Mouse (Mus musculus) midbrain, embryonic 13.5 days (tissue): ENCODE results near the gene Cpeb1. TPM values are rescaled to one million over a fixed set of nuclear protein-coding genes. Genes with fewer than 3 reads are reported as not detected.

Experiments used
- ATAC-seq: fragments of 200-750 bp; cut with Nextera tagmentation; 2 replicates; pipeline ENCODE4 v1.8.0; 2017; ENCODE audit warnings: mild to moderate bottlenecking, moderate TSS enrichment, moderate library complexity
- H3K27ac ChIP-seq: fragments of 300-500 bp; sonication (generic); 2 replicates; pipeline ENCODE4 v1.5.1; 2015; ENCODE audit warnings: inconsistent platforms, mild to moderate bottlenecking, moderate library complexity
- H3K27me3 ChIP-seq: fragments of 300-500 bp; sonication (generic); 2 replicates; pipeline ENCODE4 v1.6.1; 2015; ENCODE audit warnings: mild to moderate bottlenecking, inconsistent platforms
- H3K36me3 ChIP-seq: fragments of 300-500 bp; sonication (generic); 2 replicates; pipeline ENCODE4 v1.6.1; 2015; ENCODE audit warnings: mild to moderate bottlenecking, inconsistent platforms
- H3K4me1 ChIP-seq: fragments of 300-500 bp; sonication (generic); replicated peaks from 2 replicates; pipeline ENCODE4 v1.6.1; 2015; ENCODE audit warnings: inconsistent platforms
- H3K4me2 ChIP-seq: fragments of 300-500 bp; sonication (generic); replicated peaks from 2 replicates; pipeline ENCODE4 v1.6.1; 2015; ENCODE audit warnings: moderate library complexity, mild to moderate bottlenecking, inconsistent platforms
- H3K4me3 ChIP-seq: fragments of 300-500 bp; sonication (generic); replicated peaks from 2 replicates; pipeline ENCODE4 v1.5.1; 2015; ENCODE audit warnings: mild to moderate bottlenecking, inconsistent platforms
- H3K9ac ChIP-seq: fragments of 300-500 bp; sonication (generic); replicated peaks from 2 replicates; pipeline ENCODE4 v1.6.1; 2015; ENCODE audit warnings: mild to moderate bottlenecking, inconsistent platforms
- H3K9me3 ChIP-seq: fragments of 300-500 bp; sonication (generic); 2 replicates; pipeline ENCODE4 v1.6.1; 2016; ENCODE audit warnings: mild to moderate bottlenecking, inconsistent platforms
- WGBS: fragments of 180-500 bp; shearing (Covaris S2); methylation state at CpG from one replicate; pipeline ENCODE4 v1.1.7; 2015; 5-methylcytosine and 5-hydroxymethylcytosine counted together
- polyA plus RNA-seq: library from polyadenylated mRNA; unstranded; fragments of >200 nt; fragmentation: Nextera tagmentation; extraction: Ambion mirVana; gene quantifications from 2 replicates; pipeline ENCODE4 v1.2.1, GENCODE M21; 2015

Gene Cpeb1
- polyA plus RNA-seq, 1 experiment from 2014 or later: 3.2 TPM

GRCm38 (mm10) chr7:81315583-81315982 lies 139.7 kb downstream of the Cpeb1 start:
- no peaks in the 10 kb centered on the region for H3K4me1 ChIP-seq
- H3K27me3 ChIP-seq: no peaks in the 10 kb centered on the region
- H3K9ac ChIP-seq: no peak overlapping the region
- no peak overlapping the region for H3K4me3 ChIP-seq
- no peak overlapping the region for H3K27ac ChIP-seq
- no peaks in the 10 kb centered on the region for H3K9me3 ChIP-seq
- H3K36me3 ChIP-seq: no peaks in the 10 kb centered on the region
- 86% methylated on average over 8 of the region's 8 CpGs for WGBS
- no peak for ATAC-seq
- no peak overlapping the region for H3K4me2 ChIP-seq

GRCm38 (mm10) chr7:81311581-81311980 lies 143.7 kb downstream of the Cpeb1 start:
- ATAC-seq: no peak
- Histone ChIP-seq H3K4me2 (no peak overlapping the region), H3K4me3 (no peak overlapping the region), H3K9ac (no peak overlapping the region), H3K36me3 (no peaks in the 10 kb centered on the region), H3K27ac (no peak overlapping the region), H3K9me3 (no peaks in the 10 kb centered on the region), H3K4me1 (no peaks in the 10 kb centered on the region), H3K27me3 (no peaks in the 10 kb centered on the region)

GRCm38 (mm10) chr7:81311130-81311529 lies 144.1 kb downstream of the Cpeb1 start:
- H3K36me3 ChIP-seq: no peaks in the 10 kb centered on the region
- WGBS: 91% methylated on average over 1 of the region's 1 CpGs

GRCm38 (mm10) chr7:81309247-81309646 lies 146.0 kb downstream of the Cpeb1 start:
- 91% methylated on average over 6 of the region's 6 CpGs for WGBS
- H3K36me3 ChIP-seq: no peaks in the 10 kb centered on the region
- H3K27me3 ChIP-seq: no peaks in the 10 kb centered on the region
- H3K27ac ChIP-seq: no peak overlapping the region
- H3K4me1 ChIP-seq: no peaks in the 10 kb centered on the region
- no peak overlapping the region for H3K9ac ChIP-seq
- ATAC-seq: no peak
- no peak overlapping the region for H3K4me3 ChIP-seq
- H3K4me2 ChIP-seq: no peak overlapping the region
- no peaks in the 10 kb centered on the region for H3K9me3 ChIP-seq

More at GRCm38 (mm10) chr7:81311130-81311529, 144.1 kb downstream of the Cpeb1 start:
- Histone ChIP-seq H3K9ac (no peak overlapping the region), H3K4me1 (no peaks in the 10 kb centered on the region), H3K4me2 (no peak overlapping the region), H3K4me3 (no peak overlapping the region), H3K27ac (no peak overlapping the region), H3K27me3 (no peaks in the 10 kb centered on the region), H3K9me3 (no peaks in the 10 kb centered on the region)
- no peak for ATAC-seq

GRCm38 (mm10) chr7:81307735-81308134 lies 147.5 kb downstream of the Cpeb1 start:
- no peak overlapping the region for H3K4me2 ChIP-seq
- no peak overlapping the region for H3K9ac ChIP-seq
- no peak for ATAC-seq
- WGBS: 74% methylated on average over 8 of the region's 8 CpGs
- no peak overlapping the region for H3K4me3 ChIP-seq
- H3K27me3 ChIP-seq: 0 out of 2 replicates have a peak, but pooled peaks cover 2% of the 10 kb centered on the region
- no peaks in the 10 kb centered on the region for H3K9me3 ChIP-seq
- no peak overlapping the region for H3K27ac ChIP-seq
- H3K4me1 ChIP-seq: no peaks in the 10 kb centered on the region
- no peaks in the 10 kb centered on the region for H3K36me3 ChIP-seq

GRCm38 (mm10) chr7:81304675-81305074 lies 150.6 kb downstream of the Cpeb1 start:
- no peaks in the 10 kb centered on the region for H3K36me3 ChIP-seq
- 91% methylated on average over 5 of the region's 5 CpGs for WGBS
- peaks cover 9% of the 10 kb centered on the region for H3K4me1 ChIP-seq
- H3K9ac ChIP-seq: no peak overlapping the region
- 0 out of 2 replicates have a peak, but pooled peaks cover 2% of the 10 kb centered on the region for H3K27me3 ChIP-seq
- no peaks in the 10 kb centered on the region for H3K9me3 ChIP-seq
- H3K4me3 ChIP-seq: no peak overlapping the region
- H3K27ac ChIP-seq: no peak overlapping the region
- H3K4me2 ChIP-seq: no peak overlapping the region
- ATAC-seq: no peak

- no peak for ATAC-seq
- Histone ChIP-seq H3K27me3 (0 out of 2 replicates have a peak, but pooled peaks cover 2% of the 10 kb centered on the region), H3K36me3 (no peaks in the 10 kb centered on the region), H3K4me2 (no peak overlapping the region), H3K27ac (no peak overlapping the region), H3K4me3 (no peak overlapping the region), H3K9ac (no peak overlapping the region), H3K9me3 (no peaks in the 10 kb centered on the region), H3K4me1 (peaks cover 9% of the 10 kb centered on the region)
- WGBS: 87% methylated on average over 5 of the region's 5 CpGs
Measured at GRCm38 (mm10) chr7:81304100-81304499, 151.2 kb downstream of the Cpeb1 start.

- 82% methylated on average over 2 of the region's 2 CpGs for WGBS
- no peak overlapping the region for H3K4me2 ChIP-seq
Measured at GRCm38 (mm10) chr7:81303682-81304081, 151.6 kb downstream of the Cpeb1 start.

GRCm38 (mm10) chr7:81301323-81301722 lies 153.9 kb downstream of the Cpeb1 start:
- Histone ChIP-seq H3K9me3 (no peaks in the 10 kb centered on the region), H3K9ac (no peak overlapping the region), H3K4me2 (no peak overlapping the region), H3K27me3 (0 out of 2 replicates have a peak, but pooled peaks cover 2% of the 10 kb centered on the region), H3K4me1 (peaks cover 9% of the 10 kb centered on the region), H3K4me3 (no peak overlapping the region), H3K36me3 (no peaks in the 10 kb centered on the region), H3K27ac (no peak overlapping the region)
- ATAC-seq: no peak
- 41% methylated on average over 7 of the region's 7 CpGs for WGBS

More at GRCm38 (mm10) chr7:81303682-81304081, 151.6 kb downstream of the Cpeb1 start:
- H3K27me3 ChIP-seq: 0 out of 2 replicates have a peak, but pooled peaks cover 2% of the 10 kb centered on the region
- H3K4me1 ChIP-seq: peaks cover 9% of the 10 kb centered on the region
- H3K9ac ChIP-seq: no peak overlapping the region
- no peak for ATAC-seq
- H3K9me3 ChIP-seq: no peaks in the 10 kb centered on the region
- no peak overlapping the region for H3K27ac ChIP-seq
- H3K4me3 ChIP-seq: no peak overlapping the region
- no peaks in the 10 kb centered on the region for H3K36me3 ChIP-seq

GRCm38 (mm10) chr7:81298206-81298605 lies 157.1 kb downstream of the Cpeb1 start:
- no peak overlapping the region for H3K9ac ChIP-seq
- peaks cover 9% of the 10 kb centered on the region for H3K4me1 ChIP-seq
- 37% methylated on average over 6 of the region's 6 CpGs for WGBS
- H3K4me2 ChIP-seq: no peak overlapping the region
- H3K4me3 ChIP-seq: no peak overlapping the region
- H3K27me3 ChIP-seq: no peaks in the 10 kb centered on the region
- no peak for ATAC-seq
- no peaks in the 10 kb centered on the region for H3K36me3 ChIP-seq
- H3K27ac ChIP-seq: no peak overlapping the region
- H3K9me3 ChIP-seq: no peaks in the 10 kb centered on the region

Other genes starting within 250 kb of the Cpeb1 start
- gene Pde8a, start 241.9 kb downstream of the Cpeb1 start, polyA plus RNA-seq: 1.8 and 2.5 TPM in 2 replicates
- gene Rps17, start 110.2 kb downstream of the Cpeb1 start, polyA plus RNA-seq: 869 and 873 TPM in 2 replicates
- 110 and 117 TPM in 2 replicates for gene Ap3b2, start 38.5 kb upstream of the Cpeb1 start, polyA plus RNA-seq
- gene BC048679, start 42.8 kb upstream of the Cpeb1 start, polyA plus RNA-seq: not detected in 2 replicates
- gene Fsd2, start 111.5 kb upstream of the Cpeb1 start, polyA plus RNA-seq: 0.20 and 0.34 TPM in 2 replicates
- 4.3 and 5.5 TPM in 2 replicates for gene Whamm, start 115.8 kb upstream of the Cpeb1 start, polyA plus RNA-seq